Mouse (Mus musculus) ES-Bruce4 (cell line): ENCODE data around the gene Ankrd23. TPM values are rescaled to one million over a fixed set of nuclear protein-coding genes. Genes with fewer than 3 reads are reported as not detected.
A peak's percentile ranks its signal among the peaks of the same experiment; 100 is the strongest.

Source experiments
- H3K27ac ChIP-seq: 2 replicates; pipeline ENCODE4 v1.5.1; 2012; ENCODE audit warnings: low read length, inconsistent platforms; ENCODE audit not compliant: insufficient read depth
- H3K27me3 ChIP-seq: 2 replicates; pipeline ENCODE4 v1.6.1; 2012; ENCODE audit warnings: mild to moderate bottlenecking, low read length, inconsistent platforms; ENCODE audit not compliant: control insufficient read depth, poor library complexity, insufficient read depth, severe bottlenecking
- H3K36me3 ChIP-seq: 2 replicates; pipeline ENCODE4 v1.6.1; 2012; ENCODE audit warnings: inconsistent platforms, mild to moderate bottlenecking, low read length, moderate library complexity; ENCODE audit not compliant: control insufficient read depth, poor library complexity, insufficient read depth, severe bottlenecking
- H3K4me1 ChIP-seq: one replicate; pipeline ENCODE4 v1.8.1; 2011; ENCODE audit warnings: low read length; ENCODE audit not compliant: control insufficient read depth, insufficient read depth
- H3K4me3 ChIP-seq: 2 replicates; pipeline ENCODE4 v1.5.1; 2011; ENCODE audit warnings: low read depth, mild to moderate bottlenecking, low read length
- H3K9ac ChIP-seq: 2 replicates; pipeline ENCODE4 v1.6.1; 2012; ENCODE audit warnings: low read depth, mild to moderate bottlenecking, inconsistent platforms; ENCODE audit not compliant: poor library complexity, severe bottlenecking
- H3K9me3 ChIP-seq: replicated peaks from 2 replicates; pipeline ENCODE4 v1.6.1; 2012; ENCODE audit warnings: mild to moderate bottlenecking, low read length, inconsistent platforms; ENCODE audit not compliant: control insufficient read depth, poor library complexity, insufficient read depth, severe bottlenecking
- CTCF ChIP-seq: IDR thresholded peaks from one replicate; pipeline ENCODE4 v1.8.1; 2011; ENCODE audit warnings: low read depth, low read length
- EP300 ChIP-seq: IDR thresholded peaks from 2 replicates; pipeline ENCODE4 v1.6.1; 2011; ENCODE audit warnings: low read depth, low read length; ENCODE audit not compliant: insufficient read depth
- POLR2A ChIP-seq: IDR thresholded peaks from one replicate; pipeline ENCODE4 v1.8.1; 2011; ENCODE audit warnings: low read length; ENCODE audit not compliant: insufficient read depth
- polyA plus RNA-seq: library from polyadenylated mRNA; stranded (reverse); fragments of >200 nt; gene quantifications from 2 replicates; pipeline ENCODE4 v1.2.4, GENCODE M21; 2011; ENCODE audit warnings: low read depth; ENCODE audit not compliant: missing spikeins, insufficient read depth, insufficient read length

Gene Ankrd23
- polyA plus RNA-seq, 1 experiment: 6.8 TPM

DNA sequence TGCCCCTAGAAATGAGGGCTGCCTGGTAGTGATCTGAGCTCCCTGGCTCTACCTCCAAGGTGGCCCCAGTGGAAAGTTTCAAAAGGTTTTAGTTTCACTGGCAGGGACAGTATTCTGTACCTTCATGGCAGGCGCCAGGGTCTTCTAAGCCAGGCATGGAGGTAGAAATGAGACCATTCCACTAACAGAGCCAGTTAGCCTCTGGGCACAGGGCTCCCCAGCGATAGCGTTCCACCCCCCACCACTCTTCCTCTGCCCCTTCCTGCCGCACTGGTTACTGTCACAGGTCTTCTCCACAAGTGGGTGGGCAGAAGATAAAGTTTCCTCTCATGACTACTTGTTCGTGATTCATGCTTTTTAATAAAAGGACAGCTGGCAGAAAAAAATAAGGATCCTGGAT, 23.2 kb upstream of the Ankrd23 start:
- no peak overlapping the region for H3K9ac ChIP-seq
- H3K27me3 ChIP-seq: no peaks in the 10 kb centered on the region
- no peak overlapping the region for H3K4me3 ChIP-seq
- no peak for TF ChIP-seq CTCF
- TF ChIP-seq EP300: no peak
- TF ChIP-seq POLR2A: no peak
- no peak overlapping the region for H3K27ac ChIP-seq
- no peaks in the 10 kb centered on the region for H3K36me3 ChIP-seq
- H3K9me3 ChIP-seq: no peaks in the 10 kb centered on the region
- H3K4me1 ChIP-seq: peaks cover 2% of the 10 kb centered on the region

DNA sequence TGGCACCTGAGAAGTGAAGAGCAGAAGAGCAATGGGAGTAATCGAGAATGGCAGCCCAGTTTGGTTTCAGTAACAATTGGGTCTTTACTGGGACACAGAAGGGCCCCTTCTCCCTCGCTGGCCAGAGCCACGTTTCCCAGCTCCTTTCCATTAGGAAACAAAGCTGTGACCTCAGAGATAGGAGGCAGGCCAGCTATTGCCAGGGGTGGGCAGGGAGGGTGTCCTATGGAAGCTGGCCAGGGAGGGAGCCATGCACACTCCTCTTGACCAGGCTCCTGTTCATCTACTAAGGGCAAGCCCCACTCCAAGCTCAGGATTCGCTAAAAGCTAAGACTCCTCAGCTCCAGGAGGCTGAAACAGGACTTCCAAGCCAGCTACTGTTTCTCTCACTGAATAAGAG, 22.6 kb upstream of the Ankrd23 start:
- Histone ChIP-seq H3K27ac (no peak overlapping the region), H3K4me1 (peaks cover 2% of the 10 kb centered on the region), H3K4me3 (no peak overlapping the region), H3K27me3 (no peaks in the 10 kb centered on the region), H3K9ac (no peak overlapping the region), H3K9me3 (no peaks in the 10 kb centered on the region), H3K36me3 (no peaks in the 10 kb centered on the region)
- TF ChIP-seq CTCF: no peak
- no peak for TF ChIP-seq POLR2A
- no peak for TF ChIP-seq EP300

DNA sequence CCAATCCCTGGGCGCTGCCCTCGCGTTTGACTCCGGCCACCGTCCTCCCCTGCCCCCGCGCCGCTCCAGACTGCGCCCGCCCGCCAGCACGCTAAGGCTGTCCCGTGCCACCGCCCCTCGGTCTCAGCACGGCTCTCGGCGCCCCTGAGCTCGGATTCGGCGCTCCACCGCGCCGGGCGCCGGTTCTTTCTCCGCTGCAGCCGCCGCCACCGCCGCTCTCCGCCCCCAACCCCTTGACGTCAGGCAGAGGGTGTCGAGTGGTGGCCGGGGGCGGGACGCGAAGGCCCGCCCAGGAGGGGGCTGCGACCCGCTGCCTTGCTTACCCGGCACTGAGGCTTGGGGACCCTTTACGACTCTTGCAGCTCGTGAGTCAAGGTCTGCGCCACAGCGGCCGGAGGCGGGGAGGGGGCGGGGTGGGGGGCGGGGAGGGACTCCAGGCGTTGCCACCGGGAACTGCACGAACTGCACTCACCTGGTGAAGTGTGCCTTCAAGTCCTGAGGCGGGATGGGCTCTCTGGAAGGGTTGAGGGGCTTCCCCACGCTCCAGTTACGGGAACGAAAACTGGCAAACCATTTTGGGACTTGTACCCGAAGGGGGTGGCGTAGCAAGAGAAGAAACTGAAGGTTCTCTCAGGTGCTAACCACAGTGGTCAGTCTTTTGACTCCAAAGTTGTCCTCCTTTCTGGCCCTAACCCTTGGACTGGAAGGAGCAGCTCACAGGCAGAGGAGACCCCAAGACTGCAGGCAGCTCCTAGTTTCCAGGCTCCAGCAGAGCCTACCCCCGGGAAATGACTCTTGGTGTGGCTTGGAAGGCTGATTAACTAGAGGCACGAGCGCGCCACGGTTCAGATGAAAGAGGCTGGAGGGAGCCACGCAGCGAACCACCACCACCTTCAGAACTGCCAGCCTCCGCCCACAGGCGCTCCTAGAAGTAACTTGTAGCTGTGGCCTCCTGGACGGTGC, 21.6 kb upstream of the Ankrd23 start, which contains the start of gene Sema4c:
Gene Sema4c (minus strand): TSS at position 319 of the 963 bp plus-strand sequence.
- Histone ChIP-seq H3K4me3 (peak within 1 kb of the TSS; percentile 84), H3K4me1 (peaks cover 2% of the 10 kb centered on the region), H3K9ac (peak within 1 kb of the TSS; percentile 67), H3K9me3 (no peaks in the 10 kb centered on the region), H3K27me3 (no peaks in the 10 kb centered on the region), H3K36me3 (no peaks in the 10 kb centered on the region), H3K27ac (no peak within 1 kb of the TSS)
- TF ChIP-seq POLR2A (no peak), EP300 (no peak), CTCF (no peak)

DNA sequence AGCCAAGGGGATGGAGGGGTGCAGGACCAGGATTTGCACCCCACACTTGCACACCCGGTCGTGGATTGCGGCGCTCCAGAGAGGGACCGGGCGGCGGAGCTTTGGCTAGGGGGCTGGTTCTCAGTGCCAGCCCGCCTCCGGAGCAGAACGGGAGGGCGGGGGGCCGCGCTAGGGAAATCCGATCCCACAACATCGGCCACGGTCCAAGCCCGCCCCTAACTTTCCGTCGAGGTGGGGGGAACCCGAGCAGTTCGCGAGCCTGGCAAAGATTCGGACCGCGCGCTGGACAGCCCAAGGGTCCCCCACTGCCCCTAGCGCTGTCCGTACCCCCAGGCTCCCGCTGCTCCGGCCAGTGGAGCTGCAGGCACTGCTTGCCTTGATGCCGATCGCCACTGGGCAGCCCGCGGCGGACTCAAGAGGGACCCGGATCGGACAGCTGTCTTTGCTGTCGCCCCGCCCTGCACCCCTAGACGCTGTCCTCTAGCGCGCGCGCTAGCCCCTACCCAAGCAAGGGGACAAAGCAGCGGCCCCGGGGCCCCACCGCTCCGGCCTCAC, 20.9 kb upstream of the Ankrd23 start:
- H3K27ac ChIP-seq: no peak overlapping the region
- H3K27me3 ChIP-seq: no peaks in the 10 kb centered on the region
- no peak for TF ChIP-seq POLR2A
- no peak for TF ChIP-seq CTCF
- no peak for TF ChIP-seq EP300
- no peaks in the 10 kb centered on the region for H3K9me3 ChIP-seq
- H3K4me1 ChIP-seq: peaks cover 2% of the 10 kb centered on the region
- H3K4me3 ChIP-seq: peak overlapping the region; percentile 84
- H3K36me3 ChIP-seq: no peaks in the 10 kb centered on the region
- H3K9ac ChIP-seq: peak overlapping the region; percentile 67

DNA sequence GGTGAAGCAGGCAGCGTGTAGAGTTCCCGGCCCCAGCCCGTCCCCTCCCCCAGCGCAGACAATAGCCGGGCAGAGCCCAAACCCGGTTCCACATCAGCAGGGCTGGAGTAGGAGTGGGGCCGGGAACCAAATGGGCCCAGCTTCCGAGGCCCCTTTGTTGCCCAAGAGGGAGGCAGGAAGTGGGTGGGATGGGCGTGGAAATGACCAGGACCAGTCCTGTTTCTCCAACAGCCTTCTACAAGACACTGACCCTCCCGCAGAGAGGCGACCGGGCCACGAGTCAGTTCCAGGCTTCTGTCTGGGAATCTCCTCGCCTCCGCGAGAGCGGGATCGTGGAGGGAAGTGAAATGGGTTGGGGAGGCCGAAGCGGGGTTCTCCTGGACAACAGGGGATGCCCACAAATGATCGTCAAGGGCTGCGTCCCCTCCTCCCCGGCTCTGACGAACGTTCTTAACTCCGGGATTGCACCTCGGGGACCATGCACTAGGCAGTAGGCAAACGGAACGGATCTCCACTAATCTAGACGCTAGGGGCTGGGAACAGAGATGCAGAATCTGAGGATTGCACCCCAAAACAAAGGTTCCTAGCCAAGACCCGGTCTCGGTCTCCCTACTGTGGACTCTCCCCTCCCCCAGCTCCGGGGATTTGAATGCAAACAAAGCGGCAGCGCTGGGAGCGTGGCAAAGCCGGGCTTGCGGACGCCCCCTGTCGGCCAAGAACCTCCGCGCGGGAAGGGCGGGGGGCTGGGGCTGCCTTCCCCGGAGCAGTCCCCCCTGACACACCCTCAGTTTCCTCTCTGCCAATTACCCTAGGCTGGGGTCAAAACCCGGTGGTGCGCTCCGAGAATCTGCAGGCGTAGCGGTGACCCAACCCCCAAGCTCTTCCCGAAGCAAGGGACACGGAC, 20.1 kb upstream of the Ankrd23 start:
- Histone ChIP-seq H3K9me3 (no peaks in the 10 kb centered on the region), H3K9ac (peak overlapping the region; percentile 67), H3K4me3 (peak overlapping the region; percentile 84), H3K27ac (no peak overlapping the region), H3K36me3 (no peaks in the 10 kb centered on the region), H3K27me3 (no peaks in the 10 kb centered on the region), H3K4me1 (peaks cover 2% of the 10 kb centered on the region)
- peak; percentile 60; the same call in 1 of the 2 replicates for TF ChIP-seq EP300
- no peak for TF ChIP-seq POLR2A
- peak; percentile 60 for TF ChIP-seq CTCF
